Mouse (Mus musculus) neural tube, embryonic 14.5 days (tissue): ENCODE measurements at regions not wholly inside any gene's neighbourhood (a gene's known extent, or its start where the extent isn't known, plus 50 kb on each side); places are given as distances from the start of the nearest gene placed in this dataset.
"Not testable (repeated sequence)": the region's sequence is repeated elsewhere in the genome, so short reads cannot be mapped to it uniquely, and the experiment has no call there.

ENCODE experiments used
- ATAC-seq: fragments of 200-750 bp; cut with Nextera tagmentation; 2 replicates; pipeline ENCODE4 v1.8.0; 2017; ENCODE audit warnings: low read depth, mild to moderate bottlenecking, moderate TSS enrichment, moderate library complexity
- H3K27ac ChIP-seq: fragments of 300-500 bp; sonication (generic); 2 replicates; pipeline ENCODE4 v1.5.1; 2014; ENCODE audit warnings: low read depth, mild to moderate bottlenecking, control low read depth, low read length, moderate library complexity, mixed read lengths
- H3K27me3 ChIP-seq: fragments of 300-500 bp; sonication (generic); 2 replicates; pipeline ENCODE4 v1.6.1; 2014; ENCODE audit warnings: low read length; ENCODE audit not compliant: control insufficient read depth, insufficient read depth
- H3K36me3 ChIP-seq: fragments of 300-500 bp; sonication (generic); 2 replicates; pipeline ENCODE4 v1.6.1; 2014; ENCODE audit warnings: low read length, mixed read lengths; ENCODE audit not compliant: control insufficient read depth, insufficient read depth
- H3K4me1 ChIP-seq: fragments of 300-500 bp; sonication (generic); 2 replicates; pipeline ENCODE4 v1.6.1; 2014; ENCODE audit warnings: low read length; ENCODE audit not compliant: control insufficient read depth, insufficient read depth
- H3K4me2 ChIP-seq: fragments of 300-500 bp; sonication (generic); 2 replicates; pipeline ENCODE4 v1.6.1; 2014; ENCODE audit warnings: mild to moderate bottlenecking, low read depth, low read length, control low read depth
- H3K4me3 ChIP-seq: fragments of 300-500 bp; sonication (generic); 2 replicates; pipeline ENCODE4 v1.5.1; 2014; ENCODE audit warnings: low read depth, low read length, control low read depth, mixed read lengths
- H3K9ac ChIP-seq: fragments of 300-500 bp; sonication (generic); replicated peaks from 2 replicates; pipeline ENCODE4 v1.6.1; 2014; ENCODE audit warnings: low read depth, mild to moderate bottlenecking, control low read depth, low read length, mixed read lengths
- H3K9me3 ChIP-seq: fragments of 300-500 bp; sonication (generic); 2 replicates; pipeline ENCODE4 v1.6.1; 2016; ENCODE audit warnings: low read length; ENCODE audit not compliant: control insufficient read depth
- WGBS: fragments of 180-500 bp; shearing (Covaris S2); extraction: QIAGEN DNeasy Blood & Tissue Kit; methylation state at CpG from one replicate; pipeline ENCODE4 v1.1.7; 2014; 5-methylcytosine and 5-hydroxymethylcytosine counted together

DNA sequence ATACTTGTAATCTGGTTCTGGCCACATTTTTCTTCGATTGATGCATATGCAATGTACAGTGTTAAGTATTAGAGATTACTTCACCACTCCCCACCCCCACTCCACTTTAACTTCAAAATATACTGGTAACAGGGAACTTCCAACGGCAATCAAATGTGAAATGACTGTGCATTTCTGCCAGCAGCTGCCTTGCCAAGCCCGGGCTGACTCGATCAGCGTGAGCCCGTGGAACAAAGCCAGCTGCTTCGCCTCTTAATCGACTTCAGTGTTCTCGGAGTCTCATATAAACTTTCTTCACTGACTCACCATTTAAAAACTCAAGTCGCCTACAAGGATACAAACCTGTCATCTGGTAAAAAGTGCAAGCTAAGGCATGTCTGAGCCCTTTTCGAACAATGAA, 188.7 kb upstream of the L3mbtl3 start:
- H3K27me3 ChIP-seq: no peaks in the 10 kb centered on the region
- H3K9me3 ChIP-seq: no peaks in the 10 kb centered on the region
- peak; percentile 68; the same call in 1 of the 2 replicates for ATAC-seq
- no peak overlapping the region for H3K4me3 ChIP-seq
- H3K4me1 ChIP-seq: no peaks in the 10 kb centered on the region
- no peak overlapping the region for H3K9ac ChIP-seq
- H3K27ac ChIP-seq: no peak overlapping the region
- 46% methylated on average over 11 of the region's 11 CpGs for WGBS
- no peak overlapping the region for H3K4me2 ChIP-seq
- no peaks in the 10 kb centered on the region for H3K36me3 ChIP-seq

DNA sequence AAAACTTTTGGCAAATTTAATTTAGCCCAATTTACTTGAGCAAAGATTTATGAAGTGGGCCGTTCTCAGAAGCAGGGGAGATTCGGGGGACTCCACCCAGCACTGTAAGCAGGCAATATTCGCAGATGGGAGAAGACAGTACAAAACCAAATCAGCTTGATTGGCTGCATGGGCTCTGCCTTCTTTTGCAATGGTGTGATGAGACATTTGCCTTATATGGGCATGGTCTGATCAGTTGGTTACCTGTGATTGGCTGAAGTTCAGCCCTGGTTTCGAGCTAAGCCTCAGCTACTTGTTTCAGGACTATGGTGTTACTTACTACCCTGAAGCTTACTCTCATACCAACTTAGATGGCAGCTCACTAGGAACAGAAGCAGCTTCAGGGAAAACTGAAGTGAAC, 185.6 kb upstream of the Arhgap18 start:
- H3K4me1 ChIP-seq: no peaks in the 10 kb centered on the region
- H3K36me3 ChIP-seq: no peaks in the 10 kb centered on the region
- no peak overlapping the region for H3K27ac ChIP-seq
- H3K27me3 ChIP-seq: no peaks in the 10 kb centered on the region
- WGBS: 81% methylated on average over 4 of the region's 4 CpGs
- no peak overlapping the region for H3K4me2 ChIP-seq
- H3K9ac ChIP-seq: no peak overlapping the region
- H3K4me3 ChIP-seq: no peak overlapping the region
- no peaks in the 10 kb centered on the region for H3K9me3 ChIP-seq
- ATAC-seq: no peak

GRCm38 (mm10) chr10:26570468-26570867, 182.8 kb upstream of the Arhgap18 start:
- Histone ChIP-seq H3K27me3 (no peaks in the 10 kb centered on the region), H3K36me3 (no peaks in the 10 kb centered on the region), H3K4me3 (no peak overlapping the region), H3K27ac (no peak overlapping the region), H3K4me2 (no peak overlapping the region), H3K4me1 (no peaks in the 10 kb centered on the region), H3K9me3 (no peaks in the 10 kb centered on the region), H3K9ac (no peak overlapping the region)
- no peak for ATAC-seq
- 89% methylated on average over 5 of the region's 5 CpGs for WGBS

DNA sequence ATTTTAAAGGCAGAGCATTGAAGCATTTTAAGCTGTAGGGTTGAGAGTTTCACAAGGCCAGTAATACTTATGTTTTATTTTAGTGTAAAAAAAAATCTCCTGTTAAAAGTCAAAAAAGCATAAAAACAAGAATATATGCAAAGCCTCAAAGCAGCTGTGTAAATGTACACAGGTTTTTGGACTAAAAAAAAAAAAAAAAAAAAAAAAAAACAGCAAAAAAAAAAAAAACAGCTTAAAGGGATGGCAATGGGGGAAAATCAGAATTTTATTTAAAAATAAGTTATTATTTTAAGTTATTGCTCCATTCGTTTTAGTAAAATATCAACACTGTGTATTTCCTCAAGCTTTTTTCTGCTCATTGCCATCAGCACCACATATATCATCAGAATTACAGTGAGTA, 181.8 kb upstream of the Arhgap18 start:
- ATAC-seq: no peak
- Histone ChIP-seq H3K4me1 (no peaks in the 10 kb centered on the region), H3K4me3 (no peak overlapping the region), H3K9me3 (no peaks in the 10 kb centered on the region), H3K27ac (no peak overlapping the region), H3K27me3 (no peaks in the 10 kb centered on the region), H3K36me3 (no peaks in the 10 kb centered on the region), H3K9ac (no peak overlapping the region), H3K4me2 (no peak overlapping the region)
- 84% methylated on average over 1 of the region's 1 CpGs for WGBS

- WGBS: 96% methylated on average over 3 of the region's 3 CpGs
- no peak for ATAC-seq
- no peaks in the 10 kb centered on the region for H3K4me1 ChIP-seq
These were observed 177.1 kb upstream of the Arhgap18 start for GRCm38 (mm10) chr10:26576153-26576552.

GRCm38 (mm10) chr10:26577087-26577486, 176.1 kb upstream of the Arhgap18 start:
- Histone ChIP-seq H3K36me3 (no peaks in the 10 kb centered on the region), H3K27me3 (no peaks in the 10 kb centered on the region), H3K4me3 (no peak overlapping the region), H3K9ac (no peak overlapping the region), H3K4me2 (no peak overlapping the region), H3K27ac (no peak overlapping the region), H3K9me3 (no peaks in the 10 kb centered on the region), H3K4me1 (no peaks in the 10 kb centered on the region)
- WGBS: 95% methylated on average over 2 of the region's 2 CpGs
- ATAC-seq: no peak

More at GRCm38 (mm10) chr10:26576153-26576552, 177.1 kb upstream of the Arhgap18 start:
- no peak overlapping the region for H3K27ac ChIP-seq
- H3K9ac ChIP-seq: no peak overlapping the region
- H3K4me3 ChIP-seq: no peak overlapping the region
- H3K4me2 ChIP-seq: no peak overlapping the region
- H3K36me3 ChIP-seq: no peaks in the 10 kb centered on the region
- H3K9me3 ChIP-seq: no peaks in the 10 kb centered on the region
- no peaks in the 10 kb centered on the region for H3K27me3 ChIP-seq

GRCm38 (mm10) chr10:26585106-26585505, 168.1 kb upstream of the Arhgap18 start:
- Histone ChIP-seq H3K9ac (no peak overlapping the region), H3K36me3 (no peaks in the 10 kb centered on the region), H3K27me3 (no peaks in the 10 kb centered on the region), H3K4me3 (no peak overlapping the region), H3K4me1 (no peaks in the 10 kb centered on the region), H3K27ac (no peak overlapping the region), H3K9me3 (no peaks in the 10 kb centered on the region), H3K4me2 (no peak overlapping the region)
- WGBS: 90% methylated on average over 2 of the region's 2 CpGs
- ATAC-seq: no peak

- H3K4me3 ChIP-seq, H3K4me2 ChIP-seq, H3K9ac ChIP-seq, H3K9me3 ChIP-seq, ATAC-seq, H3K27me3 ChIP-seq, H3K36me3 ChIP-seq, H3K27ac ChIP-seq, H3K4me1 ChIP-seq: not testable (repeated sequence)
- WGBS: 78% methylated on average over 4 of the region's 4 CpGs
These were observed 146.1 kb upstream of the Arhgap18 start for GRCm38 (mm10) chr10:26607081-26607480.

DNA sequence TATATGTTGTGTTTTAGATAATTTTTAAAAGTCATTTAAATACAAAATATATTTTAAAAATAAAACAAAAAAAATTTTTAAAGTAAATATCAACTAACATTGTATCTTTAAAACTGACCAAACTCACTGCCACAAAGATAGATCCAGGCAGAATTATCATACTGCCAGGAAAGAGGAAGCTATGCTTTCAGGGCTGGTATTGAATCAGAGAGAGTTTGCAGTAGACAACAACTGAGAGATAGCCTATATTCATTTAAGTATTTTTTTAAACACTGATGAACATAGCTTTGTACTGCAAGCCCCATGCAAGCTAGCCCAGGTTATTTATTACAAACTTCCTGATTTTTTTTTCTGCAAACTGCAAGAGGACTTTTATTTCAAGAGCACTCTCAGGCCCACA, 142.0 kb upstream of the Arhgap18 start:
- Histone ChIP-seq H3K9ac (no peak overlapping the region), H3K27me3 (no peaks in the 10 kb centered on the region), H3K36me3 (no peaks in the 10 kb centered on the region), H3K4me3 (no peak overlapping the region), H3K4me1 (no peaks in the 10 kb centered on the region), H3K9me3 (no peaks in the 10 kb centered on the region), H3K4me2 (no peak overlapping the region), H3K27ac (no peak overlapping the region)
- no peak for ATAC-seq
